ENCODE assay signal across 7 mouse cellular contexts in the genomic region with DNA sequence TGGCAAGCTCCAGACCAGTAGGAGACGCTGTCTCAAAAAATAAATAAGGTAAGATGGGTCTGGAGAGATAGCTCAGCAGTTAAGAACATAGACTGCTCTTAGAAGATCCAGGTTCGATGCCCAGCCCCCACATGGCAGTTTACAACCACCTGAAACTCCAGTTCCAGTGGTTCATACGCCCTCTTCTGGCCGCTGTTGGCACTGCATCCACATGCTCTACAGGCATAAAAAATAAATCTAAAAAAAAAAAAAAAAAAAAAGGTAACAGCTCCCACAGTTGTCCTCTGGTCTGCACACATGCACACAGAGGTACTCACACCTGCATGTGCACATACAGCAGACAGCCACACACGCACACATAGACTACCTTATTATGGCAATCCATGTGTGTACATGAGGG. TPM values are rescaled to one million over a fixed set of nuclear protein-coding genes. Genes with fewer than 3 reads are reported as not detected.
A peak's percentile ranks its signal among the peaks of the same experiment; 100 is the strongest.
DNase-seq lines count a peak whose midpoint lies in the region; TF ChIP-seq lines count a peak whose summit lies in the region.

No protein-coding gene starts in this region.

- no peak for TF ChIP-seq POLR2A in ES-Bruce4 (IDR thresholded peaks at IDR 0.05; ENCODE audit: insufficient read depth, low read length)

- H3K36me3 ChIP-seq in ES-Bruce4 (ENCODE audit: control insufficient read depth, insufficient read depth, low read length, poor library complexity, severe bottlenecking), result no peaks in the 10 kb centered on the region

- H3K4me3 ChIP-seq in ES-Bruce4 (ENCODE audit: low read depth, low read length), result no peak overlapping the region

- no peaks in the 10 kb centered on the region for H3K27me3 ChIP-seq in ES-Bruce4 (ENCODE audit: control insufficient read depth, insufficient read depth, low read length, poor library complexity, severe bottlenecking)

- H3K27ac ChIP-seq in ES-Bruce4 (ENCODE audit: insufficient read depth, low read length), result no peak overlapping the region

- no peaks in the 10 kb centered on the region for H3K9me3 ChIP-seq in ES-Bruce4 (replicated peaks; ENCODE audit: control insufficient read depth, insufficient read depth, low read length, poor library complexity, severe bottlenecking)

- no peak overlapping the region for H3K9ac ChIP-seq in ES-Bruce4 (ENCODE audit: low read depth, poor library complexity, severe bottlenecking)

- peak; percentile 53 for TF ChIP-seq CTCF in ES-Bruce4 (IDR thresholded peaks at IDR 0.05; ENCODE audit: low read depth, low read length)

- H3K4me1 ChIP-seq in ES-Bruce4 (ENCODE audit: control insufficient read depth, insufficient read depth, low read length), result no peaks in the 10 kb centered on the region

- intact Hi-C loops in left cerebral cortex, postnatal 36 days (cut with DNase I), result no loop called here

- DNase-seq in kidney, postnatal 4 days, result peak; percentile 44 to 47
- no peak for DNase-seq in kidney, adult 11 months
- DNase-seq in ZHBTc4 (ENCODE audit: low read depth, low spot score), result peak; percentile 77
- DNase-seq in lung, postnatal 14 days, result peak; percentile 34
- DNase-seq in left cerebral cortex, postnatal 36 days (ENCODE audit: low spot score in 2 of 2), result no peak
- no peak for DNase-seq in T-cell, adult 2 months (ENCODE audit: low spot score)

- TF ChIP-seq EP300 in ES-Bruce4 (IDR thresholded peaks at IDR 0.05; ENCODE audit: insufficient read depth, low read depth, low read length), result no peak

RNA-seq across cellular contexts. Expression of gene Kctd3, which starts 59.8 kb away (rescaled TPM):
- polyA plus RNA-seq in ES-Bruce4 (2011; ENCODE audit: insufficient read depth, insufficient read length, low read depth, missing spikeins), result 59.2 and 60.9 TPM in 2 replicates
- total RNA-seq in left cerebral cortex, postnatal 36 days (2021), result 10 to 100 TPM; 95.0 to 97.8 TPM

Comparison
In these comparisons a context has a peak if more than half of its experiments do, and no peak if none do; other contexts are left out.
1. DNase-seq: peak in kidney, postnatal 4 days (2 of 2), ZHBTc4 (single experiment) and lung, postnatal 14 days (single experiment); none in kidney, adult 11 months (single experiment), left cerebral cortex, postnatal 36 days (0 of 2) and T-cell, adult 2 months (single experiment).